Mouse (Mus musculus): ENCODE results near the gene Dmwd.
"Not testable (repeated sequence)": the region's sequence is repeated elsewhere in the genome, so short reads cannot be mapped to it uniquely, and the experiment has no call there.

Gene Dmwd

DNA sequence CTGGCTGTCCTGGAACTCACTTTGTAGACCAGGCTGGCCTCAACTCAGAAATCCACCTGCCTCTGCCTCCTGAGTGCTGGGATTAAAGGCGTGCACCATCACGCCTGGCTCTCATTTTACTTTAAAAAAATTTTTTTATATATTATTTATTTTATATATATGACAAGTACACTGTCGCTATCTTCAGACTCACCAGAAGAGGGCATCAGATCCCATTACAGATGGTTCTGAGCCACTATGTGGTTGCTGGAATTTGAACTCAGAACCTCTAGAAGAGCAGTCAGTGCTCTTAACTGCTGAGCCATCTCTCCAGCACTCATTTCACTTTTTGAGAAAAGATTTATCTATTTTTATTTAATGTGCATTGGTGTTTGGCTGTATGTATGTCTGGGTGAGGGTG is 5.0 kb upstream of the Dmwd start:
- not testable (repeated sequence) for DNase-seq (ENCODE audit: low read depth)

DNA sequence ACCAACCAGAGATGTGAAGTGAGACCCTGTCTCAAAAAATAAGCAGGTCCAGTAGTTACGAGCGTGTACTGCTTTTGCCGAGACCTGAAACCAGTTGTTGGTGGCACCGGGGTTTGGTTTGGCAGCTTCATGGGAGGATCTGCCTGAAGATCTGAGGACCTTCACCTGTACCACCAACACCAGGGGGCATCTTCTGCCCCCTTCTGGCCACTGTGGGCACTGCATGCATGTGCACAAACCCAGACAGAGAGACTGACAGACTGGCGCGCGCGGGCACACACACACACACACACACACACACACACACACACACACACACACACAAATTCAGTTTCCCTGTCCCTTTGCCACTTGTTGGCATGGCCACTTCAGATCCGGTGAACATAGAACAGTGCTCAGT is 2.5 kb upstream of the Dmwd start:
- no peak for DNase-seq (ENCODE audit: low read depth)

DNA sequence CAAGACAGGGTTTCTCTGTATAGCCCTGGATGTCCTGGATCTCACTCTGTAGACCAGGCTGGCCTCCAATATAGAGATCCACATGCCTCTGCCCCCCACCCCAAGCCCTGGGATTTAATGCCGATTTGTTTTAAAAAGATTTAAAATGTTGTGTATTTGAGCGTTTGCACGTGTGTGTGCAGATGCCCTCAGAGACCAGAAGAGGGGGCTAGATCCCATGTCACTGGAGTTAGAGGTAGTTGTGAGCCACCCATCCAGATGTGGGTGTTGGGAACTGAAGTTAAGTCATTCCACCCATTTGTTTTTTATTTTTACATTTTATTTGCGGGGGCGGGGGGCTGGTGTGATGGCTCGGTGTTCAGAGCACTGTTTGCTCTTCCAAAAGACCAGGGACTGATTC is 1.5 kb upstream of the Dmwd start:
- no peak for DNase-seq (ENCODE audit: low read depth)

DNA sequence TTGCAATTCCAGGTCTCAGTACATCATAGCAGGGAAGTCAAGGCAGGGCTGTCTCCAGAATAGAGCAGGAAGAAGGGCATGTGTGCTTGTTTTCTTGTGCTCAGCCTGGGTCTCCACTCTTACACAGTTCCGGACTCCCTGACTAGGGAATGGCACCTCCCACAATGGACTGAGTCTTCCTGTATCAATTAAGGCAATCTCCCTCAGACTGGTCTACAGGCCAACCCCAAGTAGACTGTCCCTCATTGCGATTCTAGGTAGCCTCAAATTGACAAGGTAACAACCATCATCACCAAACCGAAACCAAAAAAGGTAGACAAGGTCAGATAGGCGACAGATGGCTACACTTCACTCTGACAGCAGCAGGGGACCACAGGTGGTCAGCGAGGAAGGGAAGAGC is 796 bp upstream of the Dmwd start:
- no peak for DNase-seq (ENCODE audit: low read depth)

DNA sequence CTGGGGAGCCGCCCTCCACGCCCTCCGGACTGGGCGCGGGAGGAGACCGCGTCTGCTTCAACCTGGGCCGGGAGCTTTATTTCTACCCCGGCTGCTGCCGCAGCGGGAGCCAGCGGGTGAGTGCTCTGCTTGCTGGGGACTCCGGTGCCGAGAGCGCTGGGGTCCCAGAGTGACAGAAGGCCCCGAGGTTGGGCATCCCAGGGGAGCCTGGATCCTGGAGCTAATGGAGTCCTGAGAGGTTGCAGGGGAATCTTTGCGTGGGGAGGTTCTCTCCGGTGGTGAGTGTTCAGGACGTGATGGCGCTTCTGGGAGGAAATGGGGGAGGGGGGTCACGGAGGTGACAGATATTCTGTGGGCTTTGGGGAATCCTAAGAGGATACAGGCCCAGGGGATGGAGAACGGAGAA is 562 bp downstream of the Dmwd start:
- no peak for DNase-seq (ENCODE audit: low read depth)

DNA sequence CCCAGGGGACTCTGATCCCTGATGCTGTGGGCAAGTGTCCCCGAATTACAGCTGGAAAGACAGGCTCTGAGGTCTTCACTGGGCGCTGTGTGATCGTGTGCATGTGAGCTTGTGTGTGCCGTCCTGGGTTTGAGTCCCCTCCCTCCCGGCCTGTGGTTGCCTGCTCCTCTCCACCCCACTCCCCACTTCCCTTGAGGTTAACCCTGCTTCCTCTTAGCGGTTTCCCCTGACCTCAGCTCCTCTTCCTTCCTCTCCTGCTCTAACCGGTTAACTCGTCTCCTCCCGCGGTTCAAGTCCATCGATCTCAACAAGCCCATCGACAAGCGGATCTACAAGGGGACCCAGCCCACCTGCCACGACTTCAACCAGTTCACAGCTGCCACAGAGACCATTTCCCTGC is 1.7 kb downstream of the Dmwd start:
- no peak for DNase-seq (ENCODE audit: low read depth)

DNA sequence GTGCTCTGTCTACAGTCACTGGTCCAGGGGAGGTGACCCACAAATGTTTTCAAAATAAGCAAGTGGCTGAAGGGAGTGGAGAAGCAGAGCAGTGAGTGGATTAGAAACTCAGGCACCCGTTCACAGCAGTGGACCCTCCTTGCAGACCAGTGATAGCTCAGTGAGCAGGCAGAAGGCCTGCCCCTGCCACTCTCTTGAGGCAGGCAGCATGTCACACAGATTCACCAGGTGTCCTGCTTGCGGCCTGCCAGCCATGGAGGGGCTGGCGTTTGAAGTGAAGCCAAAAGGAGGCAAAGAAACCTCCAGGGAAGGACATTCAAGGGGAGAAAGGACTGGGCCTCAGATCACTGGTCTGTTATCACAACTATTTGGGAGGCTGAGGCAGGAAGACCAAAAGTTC is 2.7 kb downstream of the Dmwd start:
- DNase-seq (ENCODE audit: low read depth), result no peak

DNA sequence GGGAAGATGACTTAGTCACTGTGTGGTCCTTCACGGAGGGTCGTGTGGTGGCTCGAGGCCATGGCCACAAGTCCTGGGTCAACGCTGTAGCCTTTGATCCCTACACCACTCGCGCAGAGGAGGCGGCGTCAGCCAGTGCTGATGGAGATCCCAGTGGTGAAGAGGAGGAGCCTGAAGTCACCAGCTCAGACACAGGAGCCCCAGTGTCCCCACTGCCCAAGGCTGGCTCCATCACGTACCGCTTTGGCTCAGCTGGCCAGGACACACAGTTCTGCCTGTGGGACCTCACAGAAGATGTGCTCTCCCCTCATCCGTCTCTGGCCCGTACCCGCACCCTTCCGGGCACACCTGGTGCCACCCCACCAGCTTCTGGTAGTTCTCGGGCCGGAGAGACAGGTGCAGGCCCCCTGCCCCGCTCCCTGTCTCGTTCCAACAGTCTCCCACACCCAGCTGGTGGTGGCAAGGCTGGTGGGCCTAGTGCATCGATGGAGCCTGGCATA is 4.5 kb downstream of the Dmwd start:
- no peak for DNase-seq (ENCODE audit: low read depth)

DNA sequence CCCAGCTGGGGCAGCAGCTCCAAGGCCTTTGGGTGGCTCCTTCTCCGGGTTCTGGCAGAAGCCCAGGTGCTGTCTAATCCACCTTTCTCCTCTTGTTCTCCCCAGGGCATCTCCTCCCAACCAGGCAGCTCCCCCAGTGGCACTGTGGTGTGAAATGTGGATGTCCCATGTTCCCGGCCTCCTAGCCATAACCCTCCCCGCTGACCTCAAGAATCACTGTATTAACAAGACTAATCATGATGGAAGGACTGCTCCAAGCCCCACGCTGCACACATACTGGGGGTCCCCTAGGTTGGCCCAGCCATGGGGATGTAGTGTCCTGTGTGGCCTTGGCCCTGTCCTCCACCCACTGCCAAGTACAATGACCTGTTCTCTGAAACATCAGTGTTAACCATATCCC is 6.1 kb downstream of the Dmwd start:
- DNase-seq (ENCODE audit: low read depth), result no peak

DNA sequence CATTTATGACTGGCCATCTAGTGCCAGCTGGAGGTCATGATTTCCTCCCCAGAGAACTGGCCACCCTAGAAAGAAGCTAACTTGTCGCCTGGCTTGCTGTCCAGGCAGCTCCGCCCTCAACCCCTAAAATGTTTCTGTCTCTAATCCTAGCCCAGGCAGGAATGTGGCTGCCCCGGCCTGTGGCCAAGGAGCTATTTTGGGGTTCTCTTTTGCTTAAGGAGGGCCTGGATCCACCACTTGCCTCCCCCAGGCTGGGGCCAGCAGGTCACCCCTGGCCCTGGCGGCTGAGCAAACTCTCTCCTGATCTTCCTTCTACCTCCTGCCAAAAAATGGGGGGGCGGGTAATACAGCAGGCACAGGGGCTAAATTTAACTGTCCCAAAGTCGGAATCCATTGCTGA is 7.1 kb downstream of the Dmwd start:
- no peak for DNase-seq (ENCODE audit: low read depth)

DNA sequence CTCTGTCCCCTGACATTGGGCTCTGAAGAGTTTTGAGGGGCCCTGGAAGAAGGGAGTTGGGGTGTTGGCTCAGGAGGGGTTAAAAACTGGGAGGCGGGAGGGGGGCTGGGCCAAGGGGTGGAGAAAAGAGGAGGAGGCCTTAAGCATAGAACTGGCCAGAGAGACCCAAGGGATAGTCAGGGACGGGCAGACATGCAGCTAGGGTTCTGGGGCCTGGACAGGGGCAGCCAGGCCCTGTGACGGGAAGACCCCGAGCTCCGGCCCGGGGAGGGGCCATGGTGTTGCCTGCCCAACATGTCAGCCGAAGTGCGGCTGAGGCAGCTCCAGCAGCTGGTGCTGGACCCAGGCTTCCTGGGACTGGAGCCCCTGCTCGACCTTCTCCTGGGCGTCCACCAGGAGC is 7.7 kb downstream of the Dmwd start, which contains the start of gene Dmpk:
Gene Dmpk (plus strand): TSS at position 149 of the 400 bp plus-strand sequence.
- no peak for DNase-seq (ENCODE audit: low read depth)

DNA sequence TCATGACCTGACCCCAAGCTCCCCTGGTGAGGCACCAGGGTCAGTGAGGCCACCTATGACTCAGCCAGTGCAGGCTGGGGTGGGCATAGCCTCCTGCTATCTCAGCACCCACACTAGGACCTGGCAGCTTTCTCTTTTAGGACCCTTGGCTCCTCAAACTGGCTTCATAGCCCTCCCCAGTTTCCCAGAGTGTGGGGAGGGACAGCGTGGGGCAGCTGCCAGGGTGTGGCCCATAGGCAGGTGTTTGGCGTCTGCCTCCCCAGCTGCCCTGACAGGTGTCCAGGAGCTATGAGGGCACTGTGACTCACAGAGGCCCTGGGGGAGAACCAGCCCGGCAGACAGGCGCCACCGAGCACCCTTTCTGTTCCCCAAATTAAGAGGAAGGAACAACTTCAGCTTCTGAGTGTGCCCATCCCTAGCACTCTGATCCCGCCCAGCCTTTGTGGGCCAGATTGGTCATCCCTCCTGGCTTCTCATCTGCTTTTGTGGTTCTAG is 8.3 kb downstream of the Dmwd start:
- no peak for DNase-seq (ENCODE audit: low read depth)

DNA sequence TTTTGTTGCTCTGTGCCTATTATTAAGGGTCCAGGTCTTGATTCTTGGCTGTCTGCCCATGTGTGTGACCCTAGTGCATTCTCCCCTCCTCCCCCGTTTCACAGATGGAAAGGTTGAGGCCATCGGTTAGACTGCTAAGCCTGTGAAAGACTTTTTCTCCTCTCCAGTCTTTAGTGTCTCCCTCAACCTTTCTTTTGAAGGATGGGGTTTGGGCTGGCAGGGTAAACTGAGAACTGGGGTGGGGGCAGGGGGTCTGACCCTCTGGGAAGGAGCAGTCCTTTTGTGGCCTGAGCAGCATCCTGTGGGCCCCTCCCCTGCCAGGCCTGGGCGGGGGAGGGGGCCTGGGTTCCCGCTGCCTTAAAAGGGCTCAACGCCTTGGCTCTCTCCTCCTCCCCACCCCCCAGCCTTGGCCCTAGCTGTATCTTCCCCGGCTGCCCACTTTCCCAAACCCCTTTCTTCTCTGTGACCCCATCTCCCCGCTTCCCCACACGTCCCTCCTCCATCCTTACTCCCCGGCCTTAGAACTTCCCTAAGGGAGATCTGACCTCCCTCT is 9.0 kb downstream of the Dmwd start:
- no peak for DNase-seq (ENCODE audit: low read depth)

DNA sequence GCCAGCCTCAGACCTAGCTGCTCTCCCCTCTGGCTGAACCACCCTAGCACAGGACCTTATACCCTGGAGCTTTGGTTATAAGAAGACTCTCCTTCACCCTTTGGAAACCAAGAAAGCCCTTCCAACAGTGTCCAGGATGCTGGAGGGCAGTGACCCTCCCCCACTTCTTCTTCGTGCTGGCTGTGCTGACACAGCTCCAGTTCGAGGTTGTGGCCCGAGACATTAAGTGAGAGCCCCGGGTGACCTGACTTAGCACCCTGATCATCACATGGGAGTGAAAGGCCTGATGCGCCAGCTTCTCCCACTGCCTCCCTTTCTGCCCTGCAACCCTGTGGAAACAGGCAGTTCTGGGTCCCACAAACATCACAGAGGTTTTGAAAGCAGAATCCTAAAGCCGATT is 9.5 kb downstream of the Dmwd start:
- DNase-seq (ENCODE audit: low read depth), result no peak

DNA sequence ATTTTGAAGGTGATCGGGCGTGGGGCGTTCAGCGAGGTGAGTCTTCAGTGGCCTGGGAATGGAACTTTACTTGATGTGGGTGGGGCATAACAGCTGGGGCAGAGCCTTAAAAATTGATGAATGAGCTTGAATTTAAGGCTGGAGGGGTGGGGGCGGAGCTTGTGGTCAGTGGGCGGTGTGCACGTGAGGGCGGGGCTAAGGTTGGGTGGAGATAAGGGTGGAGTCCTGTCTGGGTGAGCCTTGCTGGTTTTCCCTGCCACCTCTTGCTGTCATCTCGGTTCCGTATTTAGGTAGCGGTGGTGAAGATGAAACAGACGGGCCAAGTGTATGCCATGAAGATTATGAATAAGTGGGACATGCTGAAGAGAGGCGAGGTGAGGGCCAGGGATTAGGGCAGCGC is 10.0 kb downstream of the Dmwd start:
- DNase-seq (ENCODE audit: low read depth), result peak; percentile 76

DNA sequence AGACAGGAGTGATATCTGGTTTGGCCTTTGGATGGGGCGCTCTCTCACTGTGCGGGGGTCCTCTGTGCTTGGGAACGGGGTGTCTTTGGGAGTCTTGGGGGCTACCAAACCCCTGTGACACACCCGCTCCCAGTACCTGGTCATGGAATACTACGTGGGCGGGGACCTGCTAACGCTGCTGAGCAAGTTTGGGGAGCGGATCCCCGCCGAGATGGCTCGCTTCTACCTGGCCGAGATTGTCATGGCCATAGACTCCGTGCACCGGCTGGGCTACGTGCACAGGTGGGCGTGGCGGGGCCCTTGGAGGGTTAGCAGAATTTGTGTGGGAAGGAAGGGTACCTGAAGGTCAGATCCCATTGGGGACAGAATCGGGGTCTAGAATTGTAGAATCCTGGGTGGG is 10.7 kb downstream of the Dmwd start:
- no peak for DNase-seq (ENCODE audit: low read depth)

DNA sequence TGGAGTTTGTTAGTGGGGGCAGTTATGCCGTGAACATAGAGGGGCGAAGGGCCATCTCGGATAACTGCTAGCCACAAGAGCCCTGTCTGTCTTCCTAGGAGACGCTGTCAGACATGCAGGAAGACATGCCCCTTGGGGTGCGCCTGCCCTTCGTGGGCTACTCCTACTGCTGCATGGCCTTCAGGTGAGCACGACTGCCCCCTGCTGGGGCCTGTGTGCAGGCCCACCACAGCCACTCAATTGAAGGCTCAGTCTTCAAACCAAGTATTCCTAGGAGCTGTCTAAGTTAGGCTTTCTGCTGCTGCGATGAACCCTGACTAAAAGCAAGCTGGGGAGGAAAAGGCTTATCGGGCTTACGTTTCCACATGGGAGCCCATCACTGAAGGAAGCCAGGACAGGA is 12.8 kb downstream of the Dmwd start:
- no peak for DNase-seq (ENCODE audit: low read depth)

DNA sequence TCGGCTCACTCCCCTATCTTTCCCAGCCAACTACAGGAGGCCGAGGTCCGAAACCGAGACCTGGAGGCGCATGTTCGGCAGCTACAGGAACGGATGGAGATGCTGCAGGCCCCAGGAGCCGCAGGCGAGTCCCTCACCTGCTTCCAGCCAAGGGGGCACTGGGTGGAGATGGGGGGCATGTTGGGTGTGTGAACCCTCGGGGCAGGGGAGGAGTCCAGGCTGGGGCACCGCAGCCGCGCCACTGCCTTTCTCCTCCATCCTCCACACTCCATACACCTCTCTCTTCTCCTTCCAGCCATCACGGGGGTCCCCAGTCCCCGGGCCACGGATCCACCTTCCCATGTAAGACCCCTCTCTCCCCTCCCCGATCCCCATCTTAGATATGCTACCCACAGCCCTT is 15.9 kb downstream of the Dmwd start:
- no peak for DNase-seq (ENCODE audit: low read depth)

DNA sequence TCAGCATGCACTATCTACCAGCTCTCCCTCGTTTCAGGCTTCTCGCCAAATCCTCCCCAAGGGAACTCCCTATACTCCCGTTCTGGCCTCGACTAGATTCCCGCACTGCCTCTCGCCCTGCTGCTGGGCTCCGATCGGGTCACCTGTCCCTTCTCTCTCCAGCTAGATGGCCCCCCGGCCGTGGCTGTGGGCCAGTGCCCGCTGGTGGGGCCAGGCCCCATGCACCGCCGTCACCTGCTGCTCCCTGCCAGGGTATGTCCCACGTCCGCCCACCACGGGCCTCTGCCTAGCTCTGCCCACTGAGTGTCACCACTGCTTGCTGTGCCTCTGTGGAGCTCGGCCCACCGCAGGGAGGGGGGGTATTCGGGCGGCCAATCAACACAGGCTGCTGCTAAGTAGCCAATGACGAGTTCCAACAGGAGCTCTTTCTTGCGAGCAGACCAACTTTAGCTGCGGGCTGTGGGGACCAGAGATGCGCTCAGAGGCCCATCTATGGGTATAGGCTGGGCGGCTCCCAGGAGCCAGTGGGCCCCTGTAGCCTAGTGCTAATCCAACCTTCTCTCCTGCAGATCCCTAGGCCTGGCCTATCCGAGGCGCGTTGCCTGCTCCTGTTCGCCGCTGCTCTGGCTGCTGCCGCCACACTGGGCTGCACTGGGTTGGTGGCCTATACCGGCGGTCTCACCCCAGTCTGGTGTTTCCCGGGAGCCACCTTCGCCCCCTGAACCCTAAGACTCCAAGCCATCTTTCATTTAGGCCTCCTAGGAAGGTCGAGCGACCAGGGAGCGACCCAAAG is 16.6 kb downstream of the Dmwd start:
- no peak for DNase-seq (ENCODE audit: low read depth)

DNA sequence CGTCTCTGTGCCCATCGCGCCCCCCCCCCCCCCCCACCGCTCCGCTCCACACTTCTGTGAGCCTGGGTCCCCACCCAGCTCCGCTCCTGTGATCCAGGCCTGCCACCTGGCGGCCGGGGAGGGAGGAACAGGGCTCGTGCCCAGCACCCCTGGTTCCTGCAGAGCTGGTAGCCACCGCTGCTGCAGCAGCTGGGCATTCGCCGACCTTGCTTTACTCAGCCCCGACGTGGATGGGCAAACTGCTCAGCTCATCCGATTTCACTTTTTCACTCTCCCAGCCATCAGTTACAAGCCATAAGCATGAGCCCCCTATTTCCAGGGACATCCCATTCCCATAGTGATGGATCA is 17.1 kb downstream of the Dmwd start:
- DNase-seq (ENCODE audit: low read depth), result peak; percentile 75

DNA sequence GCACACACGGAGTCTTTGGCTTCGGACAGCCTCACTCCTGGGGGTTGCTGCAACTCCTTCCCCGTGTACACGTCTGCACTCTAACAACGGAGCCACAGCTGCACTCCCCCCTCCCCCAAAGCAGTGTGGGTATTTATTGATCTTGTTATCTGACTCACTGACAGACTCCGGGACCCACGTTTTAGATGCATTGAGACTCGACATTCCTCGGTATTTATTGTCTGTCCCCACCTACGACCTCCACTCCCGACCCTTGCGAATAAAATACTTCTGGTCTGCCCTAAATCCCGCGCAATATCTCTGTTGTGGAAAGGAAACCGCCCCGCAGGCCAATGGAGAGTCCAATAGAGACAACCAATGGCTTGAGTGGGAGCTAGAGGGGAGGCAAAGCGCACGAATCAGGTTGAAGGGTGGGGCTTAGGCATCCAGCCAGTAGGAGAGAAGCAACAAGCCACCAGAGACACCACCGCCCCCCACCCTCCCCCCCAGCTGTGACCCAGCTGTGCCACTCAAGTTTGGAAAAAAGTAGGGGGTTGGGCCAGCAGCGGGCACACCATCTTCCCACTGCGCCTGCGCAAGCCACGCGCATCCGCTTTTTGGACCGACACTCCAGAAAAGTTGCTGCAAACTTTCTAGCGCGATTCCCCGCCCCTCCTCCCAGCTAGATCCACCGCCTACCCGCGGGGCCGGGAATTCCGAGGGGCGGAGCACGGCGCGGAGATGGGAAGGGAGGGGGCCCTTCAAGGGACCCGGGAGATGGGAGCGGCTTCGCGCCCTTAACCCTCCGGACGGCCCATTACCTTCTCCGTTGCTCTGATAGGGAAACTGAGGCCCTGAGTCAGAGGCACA is 17.7 kb downstream of the Dmwd start:
- DNase-seq (ENCODE audit: low read depth), result peak; percentile 94

DNA sequence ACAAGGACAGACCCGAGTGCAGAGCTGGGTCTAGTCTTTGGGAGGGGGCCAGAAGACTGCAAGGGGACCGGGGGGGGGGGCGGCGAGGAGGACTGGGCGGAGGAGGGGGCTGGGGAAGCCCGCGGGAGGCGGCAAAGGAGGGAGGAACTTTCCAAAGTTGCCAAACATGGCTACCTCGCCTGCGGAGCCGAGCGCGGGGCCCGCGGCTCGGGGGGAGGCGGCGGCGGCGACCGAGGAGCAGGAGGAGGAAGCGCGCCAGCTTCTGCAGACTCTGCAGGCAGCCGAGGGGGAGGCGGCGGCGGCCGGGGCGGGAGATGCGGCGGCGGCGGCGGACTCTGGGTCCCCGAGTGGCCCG is 18.4 kb downstream of the Dmwd start, which contains the start of gene Six5:
Gene Six5 (plus strand): TSS at position 124 of the 355 bp plus-strand sequence.
- DNase-seq (ENCODE audit: low read depth), result no peak
